Mouse (Mus musculus): Measurements from ENCODE around the gene Ncam1. TPM values are rescaled to one million over a fixed set of nuclear protein-coding genes. Genes with fewer than 3 reads are reported as not detected.

The Ncam1 gene
- polyA plus RNA-seq, 1 experiment from 2014 or later = 373 TPM

- 35% methylated on average over 16 of the region's 16 CpGs for WGBS
- Histone ChIP-seq H3K4me3 (ENCODE audit: low read depth, low read length) (no peak overlapping the region), H3K36me3 (ENCODE audit: control insufficient read depth, insufficient read depth, low read length) (no peaks in the 10 kb centered on the region), H3K4me1 (ENCODE audit: control insufficient read depth, insufficient read depth, low read length) (peaks cover 5% of the 10 kb centered on the region; the same call in 1 of the 2 replicates), H3K27ac (ENCODE audit: low read depth, low read length) (no peak overlapping the region), H3K4me2 (ENCODE audit: low read depth, low read length) (peak overlapping the region; percentile 31; the same call in 1 of the 2 replicates), H3K9me3 (ENCODE audit: control insufficient read depth, low read length) (no peaks in the 10 kb centered on the region), H3K27me3 (ENCODE audit: control insufficient read depth, insufficient read depth, low read length) (no peaks in the 10 kb centered on the region), H3K9ac (replicated peaks; ENCODE audit: low read depth, low read length) (no peak overlapping the region)
- peak; percentile 72 for ATAC-seq (ENCODE audit: low read depth)
Observed at GRCm38 (mm10) chr9:49488912-49489895, 309.5 kb downstream of the Ncam1 start.

- no peak for ATAC-seq (ENCODE audit: low read depth)
- Histone ChIP-seq H3K4me3 (ENCODE audit: low read depth, low read length) (no peak overlapping the region), H3K4me1 (ENCODE audit: control insufficient read depth, insufficient read depth, low read length) (peaks cover 5% of the 10 kb centered on the region; the same call in 1 of the 2 replicates), H3K27ac (ENCODE audit: low read depth, low read length) (no peak overlapping the region), H3K9ac (replicated peaks; ENCODE audit: low read depth, low read length) (no peak overlapping the region), H3K9me3 (ENCODE audit: control insufficient read depth, low read length) (no peaks in the 10 kb centered on the region), H3K27me3 (ENCODE audit: control insufficient read depth, insufficient read depth, low read length) (no peaks in the 10 kb centered on the region), H3K36me3 (ENCODE audit: control insufficient read depth, insufficient read depth, low read length) (no peaks in the 10 kb centered on the region), H3K4me2 (ENCODE audit: low read depth, low read length) (no peak overlapping the region)
- WGBS = 84% methylated on average over 7 of the region's 7 CpGs
Observed at GRCm38 (mm10) chr9:49488258-49488657, 310.5 kb downstream of the Ncam1 start.

GRCm38 (mm10) chr9:49487657-49487943, 311.1 kb downstream of the Ncam1 start:
- H3K27me3 ChIP-seq (ENCODE audit: control insufficient read depth, insufficient read depth, low read length) = no peaks in the 10 kb centered on the region
- no peak overlapping the region for H3K4me3 ChIP-seq (ENCODE audit: low read depth, low read length)
- H3K9ac ChIP-seq (replicated peaks; ENCODE audit: low read depth, low read length) = no peak overlapping the region
- ATAC-seq (ENCODE audit: low read depth) = no peak
- peaks cover 5% of the 10 kb centered on the region; the same call in 1 of the 2 replicates for H3K4me1 ChIP-seq (ENCODE audit: control insufficient read depth, insufficient read depth, low read length)
- no peaks in the 10 kb centered on the region for H3K36me3 ChIP-seq (ENCODE audit: control insufficient read depth, insufficient read depth, low read length)
- H3K27ac ChIP-seq (ENCODE audit: low read depth, low read length) = no peak overlapping the region
- H3K4me2 ChIP-seq (ENCODE audit: low read depth, low read length) = no peak overlapping the region
- H3K9me3 ChIP-seq (ENCODE audit: control insufficient read depth, low read length) = no peaks in the 10 kb centered on the region
- WGBS = 87% methylated on average over 6 of the region's 6 CpGs

GRCm38 (mm10) chr9:49486805-49487656, 311.7 kb downstream of the Ncam1 start:
- Histone ChIP-seq H3K4me1 (ENCODE audit: control insufficient read depth, insufficient read depth, low read length) (peaks cover 5% of the 10 kb centered on the region; the same call in 1 of the 2 replicates), H3K4me3 (ENCODE audit: low read depth, low read length) (no peak overlapping the region), H3K27me3 (ENCODE audit: control insufficient read depth, insufficient read depth, low read length) (no peaks in the 10 kb centered on the region), H3K9me3 (ENCODE audit: control insufficient read depth, low read length) (no peaks in the 10 kb centered on the region), H3K36me3 (ENCODE audit: control insufficient read depth, insufficient read depth, low read length) (no peaks in the 10 kb centered on the region), H3K4me2 (ENCODE audit: low read depth, low read length) (no peak overlapping the region), H3K9ac (replicated peaks; ENCODE audit: low read depth, low read length) (no peak overlapping the region), H3K27ac (ENCODE audit: low read depth, low read length) (no peak overlapping the region)
- WGBS = 76% methylated on average over 9 of the region's 9 CpGs
- ATAC-seq (ENCODE audit: low read depth) = no peak

GRCm38 (mm10) chr9:49485892-49486311, 312.8 kb downstream of the Ncam1 start, which contains the start of gene Ttc12:
Gene Ttc12, minus strand, starts transcription at chr9:49486225.
- Histone ChIP-seq H3K27ac (ENCODE audit: low read depth, low read length) (no peak within 1 kb of the TSS), H3K4me1 (ENCODE audit: control insufficient read depth, insufficient read depth, low read length) (peaks cover 5% of the 10 kb centered on the region; the same call in 1 of the 2 replicates), H3K9ac (replicated peaks; ENCODE audit: low read depth, low read length) (peak within 1 kb of the TSS; percentile 18), H3K4me2 (ENCODE audit: low read depth, low read length) (peak within 1 kb of the TSS; percentile 56), H3K27me3 (ENCODE audit: control insufficient read depth, insufficient read depth, low read length) (no peaks in the 10 kb centered on the region), H3K36me3 (ENCODE audit: control insufficient read depth, insufficient read depth, low read length) (no peaks in the 10 kb centered on the region), H3K9me3 (ENCODE audit: control insufficient read depth, low read length) (no peaks in the 10 kb centered on the region), H3K4me3 (ENCODE audit: low read depth, low read length) (peak within 1 kb of the TSS; percentile 29)
- peak; percentile 78 for ATAC-seq (ENCODE audit: low read depth)
- WGBS = under 1% methylated on average over 18 of the region's 18 CpGs

- Histone ChIP-seq H3K4me2 (ENCODE audit: low read depth, low read length) (peak overlapping the region; percentile 56), H3K36me3 (ENCODE audit: control insufficient read depth, insufficient read depth, low read length) (no peaks in the 10 kb centered on the region), H3K9me3 (ENCODE audit: control insufficient read depth, low read length) (no peaks in the 10 kb centered on the region), H3K4me1 (ENCODE audit: control insufficient read depth, insufficient read depth, low read length) (peaks cover 5% of the 10 kb centered on the region; the same call in 1 of the 2 replicates), H3K27ac (ENCODE audit: low read depth, low read length) (no peak overlapping the region), H3K9ac (replicated peaks; ENCODE audit: low read depth, low read length) (peak overlapping the region; percentile 18; the same call in 1 of the 2 replicates), H3K4me3 (ENCODE audit: low read depth, low read length) (peak overlapping the region; percentile 29), H3K27me3 (ENCODE audit: control insufficient read depth, insufficient read depth, low read length) (no peaks in the 10 kb centered on the region)
- peak; percentile 50 for ATAC-seq (ENCODE audit: low read depth)
- WGBS = 5% methylated on average over 21 of the region's 21 CpGs
Observed at GRCm38 (mm10) chr9:49485250-49485891, 313.4 kb downstream of the Ncam1 start.

- Histone ChIP-seq H3K27ac (ENCODE audit: low read depth, low read length) (no peak overlapping the region), H3K4me2 (ENCODE audit: low read depth, low read length) (no peak overlapping the region), H3K27me3 (ENCODE audit: control insufficient read depth, insufficient read depth, low read length) (no peaks in the 10 kb centered on the region), H3K9ac (replicated peaks; ENCODE audit: low read depth, low read length) (no peak overlapping the region), H3K36me3 (ENCODE audit: control insufficient read depth, insufficient read depth, low read length) (no peaks in the 10 kb centered on the region), H3K9me3 (ENCODE audit: control insufficient read depth, low read length) (no peaks in the 10 kb centered on the region), H3K4me3 (ENCODE audit: low read depth, low read length) (no peak overlapping the region), H3K4me1 (ENCODE audit: control insufficient read depth, insufficient read depth, low read length) (peaks cover 5% of the 10 kb centered on the region; the same call in 1 of the 2 replicates)
- ATAC-seq (ENCODE audit: low read depth) = no peak
- 35% methylated on average over 10 of the region's 10 CpGs for WGBS
Observed at GRCm38 (mm10) chr9:49483316-49483715, 315.4 kb downstream of the Ncam1 start.

GRCm38 (mm10) chr9:49472126-49472525, 326.6 kb downstream of the Ncam1 start:
- no peak overlapping the region for H3K9ac ChIP-seq (replicated peaks; ENCODE audit: low read depth, low read length)
- no peak for ATAC-seq (ENCODE audit: low read depth)
- WGBS = 80% methylated on average over 11 of the region's 11 CpGs

More at GRCm38 (mm10) chr9:49472126-49472525, 326.6 kb downstream of the Ncam1 start:
- Histone ChIP-seq H3K27ac (ENCODE audit: low read depth, low read length) (no peak overlapping the region), H3K36me3 (ENCODE audit: control insufficient read depth, insufficient read depth, low read length) (no peaks in the 10 kb centered on the region), H3K4me1 (ENCODE audit: control insufficient read depth, insufficient read depth, low read length) (no peaks in the 10 kb centered on the region), H3K4me3 (ENCODE audit: low read depth, low read length) (no peak overlapping the region), H3K9me3 (ENCODE audit: control insufficient read depth, low read length) (no peaks in the 10 kb centered on the region), H3K4me2 (ENCODE audit: low read depth, low read length) (no peak overlapping the region), H3K27me3 (ENCODE audit: control insufficient read depth, insufficient read depth, low read length) (no peaks in the 10 kb centered on the region)

All from neural tube, embryonic 14.5 days (tissue).